Mouse (Mus musculus): ENCODE results near the gene Olfr1286.

DNA sequence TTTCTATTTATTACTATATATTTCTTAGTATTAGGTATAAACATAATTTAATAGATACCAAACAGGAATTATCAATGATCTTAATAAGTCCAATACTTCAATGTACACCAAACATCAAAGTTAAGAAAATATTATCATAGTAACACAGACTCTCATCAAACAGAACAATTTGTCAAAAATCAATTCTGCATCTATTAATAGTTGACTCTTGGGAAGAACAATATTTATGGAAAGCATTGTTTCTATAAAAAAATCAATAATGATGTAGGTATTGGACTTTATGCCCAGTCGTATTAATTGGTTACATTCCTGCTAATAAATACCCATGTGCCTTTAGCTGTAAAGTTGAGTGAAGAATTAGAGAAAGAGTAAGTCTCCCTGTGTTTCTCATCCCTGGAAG is 47.7 kb downstream of the Olfr1286 start, which contains the start of gene Olfr1284:
- TF ChIP-seq CTCF (IDR thresholded peaks at IDR 0.05; ENCODE audit: extremely low read depth, insufficient read length, insufficient replicate concordance, low read depth, low read length): no peak
- TF ChIP-seq POLR2A (IDR thresholded peaks at IDR 0.05; ENCODE audit: low read depth, low read length): no peak
